Mouse (Mus musculus): ENCODE measurements around the gene Rala. TPM values are rescaled to one million over a fixed set of nuclear protein-coding genes. Genes with fewer than 3 reads are reported as not detected.

The Rala gene
- polyA plus RNA-seq, 1 experiment from 2014 or later = 110 TPM

DNA sequence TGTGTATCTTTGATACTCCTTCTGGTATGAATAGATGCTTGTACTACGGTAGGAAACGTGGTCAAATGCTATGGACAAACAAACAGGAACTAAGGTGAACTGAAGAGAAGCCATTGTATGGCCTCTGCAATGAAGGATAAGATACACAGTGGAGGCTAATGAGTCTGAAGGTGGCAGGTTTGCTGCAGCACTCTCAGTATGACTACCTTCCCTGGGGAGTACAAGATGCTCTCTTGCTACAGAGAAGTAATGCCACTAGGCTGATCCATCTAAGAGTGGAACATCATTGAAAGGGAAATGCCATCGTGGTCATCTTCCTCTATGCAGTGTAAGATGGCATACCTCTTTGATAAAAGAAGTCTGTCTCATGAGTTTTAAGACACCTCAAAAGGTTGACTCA, 111.1 kb downstream of the Rala start:
- 75% methylated on average over 3 of the region's 3 CpGs for WGBS
- ATAC-seq (ENCODE audit: borderline replicate concordance, extremely low read depth, low FRiP score, low TSS enrichment) = no peak
- no peak overlapping the region for H3K4me3 ChIP-seq
- H3K9me3 ChIP-seq = no peaks in the 10 kb centered on the region
- no peak overlapping the region for H3K27ac ChIP-seq
- no peak overlapping the region for H3K9ac ChIP-seq
- H3K36me3 ChIP-seq = no peaks in the 10 kb centered on the region
- H3K4me2 ChIP-seq = no peak overlapping the region
- 0 out of 2 replicates have a peak, but pooled peaks cover under 1% of the 10 kb centered on the region for H3K4me1 ChIP-seq
- H3K27me3 ChIP-seq = no peaks in the 10 kb centered on the region

Other genes with a start within 250 kb of the Rala start
- gene Mplkip, start 249.0 kb downstream of the Rala start, polyA plus RNA-seq (2015; fragmentation: Nextera tagmentation; extraction: Ambion mirVana) = 45.1 and 48.9 TPM in 2 replicates
- gene Sugct, start 248.7 kb downstream of the Rala start, polyA plus RNA-seq (2015; fragmentation: Nextera tagmentation; extraction: Ambion mirVana) = 4.2 and 5.7 TPM in 2 replicates
- 15.6 and 17.1 TPM in 2 replicates for gene Cdk13, start 139.1 kb downstream of the Rala start, polyA plus RNA-seq (2015; fragmentation: Nextera tagmentation; extraction: Ambion mirVana)
- gene Yae1d1, start 49.1 kb upstream of the Rala start, polyA plus RNA-seq (2015; fragmentation: Nextera tagmentation; extraction: Ambion mirVana) = 75.6 and 77.1 TPM in 2 replicates

Data from lung, embryonic 15.5 days (tissue).